Mouse (Mus musculus) heart, adult 18-20 months (tissue): ENCODE results near the gene Rps2. TPM values are rescaled to one million over a fixed set of nuclear protein-coding genes. Genes with fewer than 3 reads are reported as not detected.
"Not testable (repeated sequence)": the region's sequence is repeated elsewhere in the genome, so short reads cannot be mapped to it uniquely, and the experiment has no call there.

ENCODE experiments used
- DNase-seq, 2 experiments: peaks; one replicate each; pipeline ENCODE4 v3.0.0; 2021 to 2022; ENCODE audit warnings: mixed read lengths in 1 of 2
- total RNA-seq, 2 experiments: library from RNA; stranded (reverse); gene quantifications; 2 replicates each; pipeline ENCODE4 v1.2.3; 2021

Gene Rps2
- total RNA-seq, 2 experiments from 2014 or later, result 701 to 738 TPM

DNA sequence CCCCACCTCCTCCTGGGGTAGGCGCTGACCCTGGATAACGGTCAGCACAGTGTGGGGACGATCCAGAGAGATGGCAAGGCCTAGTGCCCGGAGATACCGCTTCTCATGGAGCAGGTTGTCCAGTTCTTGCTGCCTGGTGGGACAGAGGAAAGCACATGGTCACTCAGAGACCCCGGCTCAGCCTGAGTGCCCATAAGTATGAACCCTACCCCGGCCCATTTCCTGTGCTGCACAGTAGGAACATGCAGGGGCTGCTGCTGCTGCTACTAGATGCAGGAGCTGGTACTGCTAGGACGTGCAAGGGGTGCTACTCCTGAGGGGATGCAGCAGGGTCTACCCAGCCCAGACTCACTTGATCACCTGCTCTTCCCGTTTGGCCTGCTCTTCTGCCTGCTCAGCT lies 16.7 kb upstream of the Rps2 start:
- DNase-seq, result no peak

DNA sequence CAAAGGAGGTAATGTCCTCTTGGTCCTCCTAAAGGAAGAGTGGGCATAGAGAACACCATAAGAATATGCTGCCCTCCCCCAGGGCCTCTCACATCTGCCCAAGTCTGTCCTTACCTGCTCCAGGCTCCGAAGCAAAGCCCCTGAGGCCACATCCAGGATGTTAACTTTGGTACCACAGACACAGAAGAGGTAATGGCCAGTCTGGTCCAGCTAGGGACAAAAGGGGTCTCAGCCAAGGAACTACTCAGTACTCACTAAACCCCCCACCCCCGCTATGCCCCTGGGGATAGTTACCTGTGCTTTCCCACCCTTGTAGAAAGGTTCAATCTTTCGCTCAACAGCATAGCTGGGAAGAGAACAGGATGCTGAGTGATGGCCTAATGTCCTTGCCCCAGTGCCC lies 12.1 kb upstream of the Rps2 start:
- DNase-seq, result no peak

- peak; percentile 94 to 97 for DNase-seq
Measured at GRCm38 (mm10) chr17:24706982-24707800, 10.7 kb upstream of the Rps2 start, which contains the start of gene Tbl3. Gene Tbl3, minus strand, starts transcription at chr17:24707660.

GRCm38 (mm10) chr17:24707801-24708425 lies 10.0 kb upstream of the Rps2 start:
- DNase-seq, result no peak

- no peak for DNase-seq
Measured at GRCm38 (mm10) chr17:24708646-24709045, 9.3 kb upstream of the Rps2 start.

DNA sequence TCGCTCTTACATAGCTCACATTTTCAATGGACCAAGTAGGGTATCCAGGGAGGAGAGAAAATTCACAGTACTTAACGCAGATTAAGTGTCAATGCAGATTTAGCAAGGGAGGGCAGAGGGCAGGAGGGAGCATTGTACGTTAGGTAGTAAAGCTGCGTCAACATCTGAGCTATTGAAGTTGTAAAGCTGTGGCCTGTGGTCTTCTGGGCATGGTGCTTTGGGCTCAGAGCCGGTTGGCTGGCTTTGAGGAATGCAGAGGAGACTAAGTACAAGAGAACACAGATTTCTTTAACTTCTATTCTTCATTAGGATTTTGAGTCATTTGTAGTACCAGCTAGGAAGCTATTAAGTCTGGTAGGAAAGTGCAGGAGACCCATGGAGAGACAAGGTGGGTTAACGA lies 2.4 kb upstream of the Rps2 start:
- DNase-seq, result no peak

DNA sequence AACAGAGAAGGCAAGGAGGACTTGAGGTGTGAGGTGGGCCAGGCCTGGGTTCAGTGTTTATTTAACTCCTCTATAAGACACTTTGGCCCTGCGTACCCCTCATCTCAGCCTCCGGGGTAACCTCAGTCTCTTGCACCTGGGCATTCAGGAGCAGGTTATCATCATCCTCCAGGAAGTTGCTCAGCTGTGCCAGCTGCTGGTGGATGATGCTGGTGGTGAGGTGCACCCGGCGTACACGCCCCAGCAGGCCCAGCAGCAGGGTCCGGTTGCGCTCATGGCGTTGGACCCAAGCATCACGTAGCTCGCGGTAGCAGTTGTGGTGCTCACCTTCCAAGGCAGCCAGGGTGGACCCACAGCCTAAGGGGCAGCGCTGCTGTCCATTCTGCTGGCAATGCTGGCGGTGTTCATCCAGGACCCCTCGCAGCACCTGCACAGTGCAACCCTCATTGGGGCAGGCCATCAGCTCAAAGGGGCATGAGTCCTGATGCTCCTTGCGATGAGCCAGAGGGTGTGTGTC lies 1.7 kb upstream of the Rps2 start:
- no peak for DNase-seq

- not testable (repeated sequence) for DNase-seq
Measured at GRCm38 (mm10) chr17:24718938-24719337, 1.0 kb downstream of the Rps2 start.

DNA sequence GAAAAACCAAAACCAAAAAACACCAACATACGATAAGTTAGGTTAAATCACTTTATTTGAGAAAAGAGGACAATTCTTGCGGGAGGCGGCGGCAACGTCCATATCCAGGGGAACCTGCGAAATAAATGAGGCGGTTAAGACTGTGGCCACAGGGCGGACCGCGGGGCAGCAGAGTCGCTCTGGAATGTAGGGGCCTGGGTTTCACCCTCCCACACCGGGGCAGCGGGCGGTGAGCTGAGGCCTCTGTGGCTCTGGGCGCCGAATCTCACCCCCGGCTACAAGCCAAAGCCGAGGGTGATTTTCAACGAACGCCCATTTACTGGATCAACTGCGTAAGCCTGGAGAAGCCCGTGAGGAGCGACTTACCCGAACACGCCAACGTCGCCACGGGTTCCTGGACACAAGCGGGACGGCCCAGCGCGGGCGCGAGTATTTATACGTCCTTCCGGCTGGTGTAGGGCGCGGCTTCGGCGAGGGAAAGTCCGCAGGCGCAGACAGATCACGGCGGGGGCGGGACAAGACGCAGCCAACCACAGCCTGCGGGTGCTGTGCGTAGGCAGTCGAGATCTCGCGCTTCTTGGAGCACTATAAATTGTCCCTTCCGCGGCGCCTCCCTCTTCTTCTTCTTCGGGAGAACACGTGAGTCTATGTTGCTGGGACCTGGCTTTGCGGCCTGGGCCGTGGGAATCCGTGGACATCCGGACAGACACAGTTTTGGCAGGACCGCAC lies 1.7 kb downstream of the Rps2 start:
- peak; percentile 97 to 99 for DNase-seq

DNA sequence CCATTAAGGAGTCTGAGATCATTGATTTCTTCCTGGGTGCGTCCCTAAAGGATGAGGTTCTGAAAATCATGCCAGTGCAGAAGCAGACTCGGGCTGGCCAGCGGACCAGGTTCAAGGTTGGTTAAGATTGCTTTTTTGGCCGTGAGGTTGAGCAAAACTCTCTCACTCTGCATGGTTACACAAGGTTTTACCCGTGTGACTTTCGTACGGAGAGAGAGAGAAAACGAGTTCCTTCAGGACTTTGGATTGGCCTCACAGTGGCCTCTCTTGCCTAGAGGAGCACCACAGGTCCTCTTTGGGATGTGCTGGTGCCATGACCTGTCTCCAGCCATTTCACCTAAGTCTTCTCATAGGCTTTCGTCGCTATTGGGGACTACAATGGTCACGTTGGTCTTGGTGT lies 2.7 kb downstream of the Rps2 start:
- not testable (repeated sequence) for DNase-seq

DNA sequence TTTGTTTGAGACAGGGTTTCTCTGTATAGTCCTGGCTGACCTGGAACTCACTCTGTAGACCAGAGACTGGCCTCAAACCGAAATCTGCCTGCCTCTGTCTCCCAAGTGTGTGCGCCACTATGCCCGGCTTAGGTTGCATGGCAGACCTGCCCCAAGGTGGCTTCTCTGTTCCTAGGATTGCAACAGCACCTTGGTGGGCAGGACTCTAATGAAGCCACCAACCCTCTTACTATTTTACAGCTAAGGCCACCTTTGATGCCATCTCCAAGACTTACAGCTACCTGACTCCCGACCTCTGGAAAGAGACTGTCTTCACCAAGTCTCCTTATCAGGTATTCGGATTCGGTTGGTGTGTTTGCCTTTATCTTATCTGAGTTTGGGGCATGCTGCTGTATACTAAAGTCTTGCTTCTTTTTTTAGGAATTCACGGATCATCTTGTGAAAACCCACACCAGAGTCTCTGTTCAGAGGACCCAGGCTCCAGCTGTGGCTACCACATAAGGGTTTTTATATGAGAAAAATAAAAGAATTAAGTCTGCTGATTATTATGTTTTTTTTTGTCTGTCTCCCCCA lies 3.6 kb downstream of the Rps2 start:
- not testable (repeated sequence) for DNase-seq

- DNase-seq, result no peak
Measured at GRCm38 (mm10) chr17:24722220-24722924, 4.5 kb downstream of the Rps2 start.

DNA sequence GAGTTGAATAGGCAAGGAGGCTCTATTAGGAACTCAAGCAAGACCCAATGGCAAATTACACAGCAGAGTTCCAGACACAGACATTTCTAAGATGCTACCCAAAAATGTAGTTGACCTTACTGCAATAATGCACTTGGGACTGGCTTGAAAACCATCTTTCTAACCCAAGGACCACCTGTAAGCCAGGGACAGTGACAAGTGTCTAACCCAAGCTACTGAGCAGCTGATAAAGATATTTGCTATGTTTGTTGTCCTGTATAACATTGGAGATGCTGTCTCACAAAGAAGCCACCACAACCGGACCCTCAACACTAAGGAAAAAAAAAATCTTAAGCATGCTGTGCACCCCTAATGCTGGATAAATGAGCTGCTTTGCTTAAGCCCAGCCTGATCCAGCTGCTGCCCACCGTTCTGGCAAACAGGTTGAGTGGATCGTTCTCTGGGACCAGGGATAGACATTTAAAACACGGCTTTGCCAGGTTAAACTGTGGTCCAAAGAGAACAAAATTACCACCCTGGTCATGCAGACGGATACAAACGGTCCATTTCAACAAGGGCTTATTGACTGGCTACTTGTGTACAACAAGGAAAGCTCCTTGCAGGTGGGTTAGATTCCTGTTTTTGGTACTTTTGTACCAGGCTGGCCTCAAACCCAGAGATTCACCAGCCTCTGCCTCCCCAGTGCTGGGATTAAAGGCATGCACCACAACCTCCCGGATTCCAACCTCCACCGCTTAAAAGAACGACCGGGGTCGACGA lies 5.4 kb downstream of the Rps2 start:
- no peak for DNase-seq

GRCm38 (mm10) chr17:24723881-24724180 lies 5.9 kb downstream of the Rps2 start:
- no peak for DNase-seq

DNA sequence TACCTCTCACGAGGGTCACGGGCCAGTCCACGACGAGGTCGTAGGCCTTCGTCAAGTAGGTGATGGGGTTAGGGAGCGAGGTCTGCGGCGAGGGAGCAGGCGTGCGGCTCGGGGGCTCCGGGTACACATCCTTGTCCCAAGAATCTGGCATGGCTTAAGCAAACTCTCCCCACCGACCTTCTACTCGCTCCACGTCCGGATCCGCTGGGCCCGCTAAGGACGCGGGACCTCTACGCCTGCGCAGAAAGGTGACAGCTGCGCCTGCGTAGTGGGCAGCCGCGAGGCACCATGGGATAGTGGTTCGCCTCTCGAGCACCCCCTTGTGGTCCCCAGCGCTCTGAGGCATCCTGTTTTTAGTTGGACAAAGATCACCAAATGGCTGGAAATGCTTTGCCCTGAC lies 6.3 kb downstream of the Rps2 start, which contains the start of gene Ndufb10:
TSS of gene Ndufb10 (minus strand) at position 295 of the 400 bp plus-strand sequence.
- DNase-seq, result peak; percentile 96 to 98

- no peak for DNase-seq
Measured at GRCm38 (mm10) chr17:24725637-24726390, 7.9 kb downstream of the Rps2 start.

DNA sequence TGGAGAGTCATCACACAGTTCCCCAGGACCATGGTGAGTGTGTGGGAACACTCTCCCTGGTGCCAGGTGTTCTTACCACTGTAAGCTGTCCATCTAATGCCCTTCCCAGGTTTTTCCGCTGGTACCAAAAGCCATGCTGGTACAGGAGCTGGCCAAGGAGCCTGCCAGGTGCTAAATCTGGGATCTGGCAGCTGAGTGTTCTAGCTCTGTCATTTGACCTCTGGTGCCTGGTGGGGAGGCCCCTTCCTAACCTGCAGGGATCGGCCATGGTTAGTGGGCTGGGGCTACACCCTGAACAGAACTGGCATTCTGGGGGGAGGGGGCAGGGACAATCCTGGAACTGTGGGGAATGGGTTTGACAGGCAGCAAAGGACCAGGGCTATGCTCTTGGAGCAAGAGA lies 9.7 kb downstream of the Rps2 start, which contains the start of gene Rpl3l:
TSS of gene Rpl3l (plus strand) at position 203 of the 400 bp plus-strand sequence.
- DNase-seq, result peak; percentile 66 to 75

DNA sequence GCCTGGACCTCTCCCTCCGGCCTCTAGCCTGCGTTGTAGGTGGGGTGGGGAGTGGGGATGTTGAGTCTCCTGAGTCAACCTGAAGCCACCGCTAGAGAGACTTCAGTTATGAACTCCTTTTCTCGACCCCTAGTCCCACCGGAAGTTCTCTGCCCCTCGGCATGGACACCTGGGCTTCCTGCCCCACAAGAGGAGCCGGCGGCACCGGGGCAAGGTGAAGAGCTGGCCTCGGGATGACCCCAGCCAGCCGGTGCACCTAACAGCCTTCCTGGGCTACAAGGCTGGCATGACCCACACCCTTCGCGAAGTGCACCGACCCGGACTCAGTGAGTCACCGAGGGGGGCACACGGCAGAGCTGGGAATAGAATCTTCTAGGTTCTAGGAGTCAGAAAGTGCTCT lies 10.3 kb downstream of the Rps2 start:
- DNase-seq, result no peak

GRCm38 (mm10) chr17:24729067-24729466 lies 11.2 kb downstream of the Rps2 start:
- peak in 1 of 2 experiments; percentile 47 for DNase-seq

DNA sequence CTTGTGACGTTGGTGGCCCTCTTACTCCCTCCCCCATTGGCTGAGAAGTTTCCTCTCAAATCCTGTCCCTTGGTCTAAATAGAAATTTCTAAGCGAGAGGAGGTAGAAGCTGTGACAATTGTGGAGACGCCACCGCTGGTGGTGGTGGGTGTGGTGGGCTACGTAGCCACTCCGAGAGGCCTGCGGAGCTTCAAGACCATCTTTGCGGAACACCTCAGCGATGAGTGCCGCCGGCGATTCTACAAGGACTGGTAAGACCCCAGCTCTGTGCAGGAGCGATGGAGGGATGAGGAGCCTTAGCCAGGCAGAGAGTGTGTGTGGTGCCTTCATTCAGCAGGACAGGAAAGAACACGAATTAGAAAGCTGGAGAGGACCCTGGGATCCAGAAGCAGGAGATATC lies 12.9 kb downstream of the Rps2 start:
- no peak for DNase-seq
